Mouse (Mus musculus): ENCODE data around the gene Ctdspl.

The Ctdspl gene

DNA sequence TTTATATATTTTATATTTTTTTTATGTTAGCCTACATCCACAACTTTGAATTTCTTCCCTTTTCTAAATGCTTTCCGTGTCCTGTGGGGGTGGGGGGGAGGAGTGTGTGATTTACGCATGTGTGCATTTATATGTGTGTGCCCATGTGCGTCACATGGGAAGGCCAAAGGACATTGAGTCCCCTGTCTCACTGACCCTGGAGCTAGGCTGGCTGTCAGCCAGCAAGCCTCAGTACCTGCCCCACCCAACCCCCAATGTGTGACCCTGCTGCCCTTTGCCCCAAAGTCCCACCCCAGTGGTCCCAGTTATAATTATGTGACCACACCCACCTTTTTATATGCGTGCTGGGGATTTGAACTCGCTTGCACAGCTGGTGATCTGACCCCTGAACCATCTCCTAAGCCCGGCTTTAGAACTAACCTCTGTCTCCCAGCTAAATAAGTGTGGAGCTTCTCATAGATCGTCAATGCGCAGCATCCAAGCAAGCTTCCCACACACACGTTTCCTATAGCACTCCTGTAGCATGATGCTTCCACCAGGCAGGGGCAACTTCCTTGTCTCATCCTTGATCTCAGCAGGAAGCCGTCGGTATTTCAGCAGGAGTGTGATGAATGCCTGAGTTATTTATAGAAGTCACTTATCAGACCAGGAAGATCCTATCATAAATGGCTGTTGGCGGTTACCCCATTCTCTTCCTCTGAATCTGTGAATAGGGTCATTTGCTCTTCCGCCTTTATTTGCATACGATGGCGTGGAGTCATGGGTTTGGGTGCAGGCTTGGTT is 58.6 kb downstream of the Ctdspl start:
- no peak for DNase-seq (ENCODE audit: low read depth in 1 of 2, low spot score in 2 of 2)

DNA sequence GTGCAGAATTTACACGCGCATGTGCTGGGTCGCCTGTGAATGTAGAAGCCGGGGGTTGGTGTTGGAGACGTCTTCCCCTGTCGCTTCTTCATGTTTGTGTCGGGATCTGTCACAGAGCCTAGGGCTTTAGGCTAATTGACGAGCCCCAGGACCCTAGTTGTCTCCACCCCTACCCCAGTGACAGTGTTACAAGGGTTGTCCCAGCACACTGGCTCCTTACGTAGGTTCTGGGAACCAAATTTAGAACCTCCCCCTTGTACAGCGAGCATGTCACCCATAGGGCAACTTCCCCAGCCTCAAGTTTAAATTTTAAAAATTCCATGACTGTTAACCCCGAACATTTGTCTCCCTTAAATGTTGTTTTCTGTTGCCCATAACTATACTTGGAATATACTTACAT is 60.0 kb downstream of the Ctdspl start:
- DNase-seq (ENCODE audit: low read depth in 1 of 2, low spot score in 2 of 2), result no peak

GRCm38 (mm10) chr9:118988787-118989580 is 62.7 kb downstream of the Ctdspl start:
- no peak for DNase-seq (ENCODE audit: low read depth in 1 of 2, low spot score in 2 of 2)

DNA sequence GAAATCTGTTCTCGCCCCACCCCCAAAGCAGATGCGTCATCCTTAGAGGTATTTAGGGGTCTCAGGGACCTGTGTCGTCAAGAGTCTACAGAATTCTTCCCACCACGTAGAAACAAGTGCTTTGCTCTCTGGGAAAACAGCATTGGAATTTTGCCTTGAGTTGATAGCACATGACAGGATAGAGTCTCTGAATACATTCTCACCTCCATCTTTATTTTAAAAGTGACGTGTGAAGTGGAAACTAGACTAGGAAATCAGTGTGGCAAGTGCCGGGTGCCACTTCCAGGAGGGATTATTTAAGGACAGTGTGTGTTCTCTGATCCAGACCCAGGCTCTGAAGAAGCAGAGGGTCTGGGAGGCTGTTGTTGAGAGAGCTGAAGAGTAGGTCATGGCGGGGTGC is 64.2 kb downstream of the Ctdspl start:
- no peak for DNase-seq (ENCODE audit: low read depth in 1 of 2, low spot score in 2 of 2)

DNA sequence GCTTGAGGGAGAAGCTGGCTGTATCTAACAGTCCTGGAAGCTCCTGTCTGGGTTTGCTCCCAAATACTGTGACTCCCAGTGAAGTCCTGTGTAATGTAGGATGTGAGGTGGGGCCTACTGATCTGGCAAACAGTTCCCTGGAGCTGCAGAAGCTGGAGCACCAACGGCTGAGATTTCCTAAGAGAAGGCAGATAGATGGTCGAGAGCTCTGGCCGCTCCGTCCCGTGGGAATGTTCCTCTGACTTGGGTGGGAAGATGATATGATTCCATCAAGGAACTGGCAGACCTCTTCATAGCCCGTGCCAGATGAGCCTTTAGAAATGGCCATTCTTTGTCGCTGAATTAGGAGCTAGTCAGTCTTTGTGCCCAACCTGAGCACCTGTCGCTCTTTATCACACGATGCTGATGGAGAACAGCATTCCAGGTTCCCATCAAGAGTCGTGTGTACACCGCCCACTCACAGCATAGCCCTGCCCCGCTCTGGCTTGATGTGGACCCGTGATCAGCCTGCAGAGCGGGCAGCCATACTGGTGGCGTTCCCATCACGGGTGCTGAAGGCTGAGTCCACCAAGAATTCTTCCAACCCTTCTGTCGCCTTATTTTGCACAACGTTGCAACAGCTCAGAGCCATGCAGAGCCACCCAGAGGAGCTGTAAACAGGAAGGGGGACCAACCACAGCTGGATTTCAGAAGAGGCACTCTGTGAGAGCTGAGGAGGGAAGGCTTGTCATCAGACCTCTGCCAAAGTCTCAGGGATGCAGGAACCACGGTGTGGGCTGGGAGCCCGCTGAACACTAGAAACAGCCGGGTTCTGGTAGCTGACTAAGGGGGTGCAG is 65.7 kb downstream of the Ctdspl start:
- no peak for DNase-seq (ENCODE audit: low read depth in 1 of 2, low spot score in 2 of 2)

DNA sequence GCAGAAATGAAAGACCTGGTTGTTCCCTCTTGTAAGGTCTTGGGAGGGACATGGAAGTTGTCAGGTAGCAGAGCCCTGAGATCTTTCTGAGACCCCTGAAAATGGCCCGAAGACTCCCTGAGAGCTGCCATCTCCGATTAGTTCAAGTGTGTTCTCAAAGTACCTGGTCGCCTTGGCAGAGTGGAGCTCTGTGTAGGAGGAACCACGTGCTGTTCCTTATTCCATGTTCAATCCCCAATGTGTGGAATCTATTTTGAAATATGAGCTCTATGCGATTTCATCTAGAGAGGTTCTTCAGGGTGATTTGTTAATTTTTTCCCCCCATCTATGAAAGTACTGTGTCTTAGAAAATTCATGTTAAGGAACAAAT is 66.3 kb downstream of the Ctdspl start:
- no peak for DNase-seq (ENCODE audit: low read depth in 1 of 2, low spot score in 2 of 2)

GRCm38 (mm10) chr9:118994524-118995227 is 68.4 kb downstream of the Ctdspl start:
- DNase-seq (ENCODE audit: low read depth in 1 of 2, low spot score in 2 of 2), result no peak

GRCm38 (mm10) chr9:118995539-118995938 is 69.3 kb downstream of the Ctdspl start:
- no peak for DNase-seq (ENCODE audit: low read depth in 1 of 2, low spot score in 2 of 2)

- no peak for DNase-seq (ENCODE audit: low read depth in 1 of 2, low spot score in 2 of 2)
Observed at GRCm38 (mm10) chr9:118997241-118997640, 71.0 kb downstream of the Ctdspl start.

GRCm38 (mm10) chr9:119000196-119000595 is 73.9 kb downstream of the Ctdspl start:
- no peak for DNase-seq (ENCODE audit: low read depth in 1 of 2, low spot score in 2 of 2)

DNA sequence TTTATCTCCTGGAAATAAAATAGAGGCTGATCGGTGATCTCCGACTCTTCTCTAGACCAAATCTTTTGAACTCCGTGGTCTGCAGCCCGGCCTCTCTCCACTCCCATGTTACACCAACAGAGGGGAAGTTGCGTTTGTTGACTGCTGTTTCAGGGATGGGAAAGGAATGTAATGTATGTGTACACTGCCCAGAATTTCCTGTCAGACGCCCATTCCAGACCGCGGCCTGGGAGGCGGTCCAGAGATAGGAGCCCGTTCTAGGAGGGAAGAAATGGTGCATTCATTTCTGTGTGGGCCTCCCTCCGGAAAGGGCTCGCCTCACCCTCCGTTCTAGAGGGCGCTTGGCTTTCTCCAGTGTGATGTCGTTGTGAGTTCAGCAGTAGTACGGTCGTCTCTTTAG is 76.0 kb downstream of the Ctdspl start:
- no peak for DNase-seq (ENCODE audit: low read depth in 1 of 2, low spot score in 2 of 2)

DNA sequence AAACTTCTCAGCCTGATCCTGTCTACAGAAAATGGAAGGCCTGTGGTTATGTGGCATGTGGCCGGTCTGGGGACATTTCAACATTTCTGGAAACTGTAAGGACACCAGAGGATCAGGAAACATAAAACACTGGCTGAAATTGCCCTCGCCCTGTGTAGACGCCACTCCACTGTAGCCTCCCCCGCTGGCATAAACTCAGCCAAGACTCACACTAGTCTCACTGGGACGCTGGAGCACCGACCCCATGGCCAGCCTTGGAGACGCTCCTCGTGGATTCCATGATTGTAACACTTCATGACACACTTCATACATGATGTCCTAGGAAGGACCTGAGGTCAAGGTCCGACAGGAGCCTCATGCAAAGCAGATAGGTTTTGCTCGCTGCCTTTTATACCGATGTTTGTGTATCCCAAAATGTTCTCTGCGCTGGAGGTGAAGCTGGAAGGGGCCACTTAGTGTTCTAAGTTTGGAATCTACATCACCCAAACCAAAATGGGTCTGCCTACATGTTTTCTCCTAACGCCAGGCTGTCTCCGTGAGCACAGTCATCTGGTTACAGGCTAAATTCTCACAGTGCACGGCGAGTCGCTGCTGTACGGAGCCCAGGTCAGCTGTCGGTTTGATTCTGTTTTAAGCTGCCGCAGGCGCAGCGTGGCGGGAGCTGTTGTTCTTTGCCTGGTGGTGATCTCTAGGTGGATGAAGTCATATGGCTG is 77.9 kb downstream of the Ctdspl start:
- no peak for DNase-seq (ENCODE audit: low read depth in 1 of 2, low spot score in 2 of 2)

DNA sequence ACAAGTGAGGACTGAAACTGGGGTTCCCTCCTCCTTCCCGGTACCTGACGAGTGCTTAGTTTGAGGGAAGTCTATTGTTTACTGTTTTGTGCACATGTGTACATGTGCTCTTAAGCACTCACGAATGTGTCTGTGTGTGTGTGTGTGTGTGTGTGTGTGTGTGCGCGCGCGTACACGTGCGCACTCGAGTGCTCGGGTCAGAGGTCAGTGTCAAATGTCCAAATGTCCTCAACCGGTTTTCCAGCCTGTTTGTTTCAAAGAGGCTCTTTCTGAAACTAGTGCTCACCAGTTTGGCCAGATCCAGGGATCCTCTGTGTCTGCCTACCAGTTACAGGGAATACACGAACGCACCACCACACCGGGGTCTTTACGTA is 78.4 kb downstream of the Ctdspl start:
- DNase-seq (ENCODE audit: low read depth in 1 of 2, low spot score in 2 of 2), result no peak

DNA sequence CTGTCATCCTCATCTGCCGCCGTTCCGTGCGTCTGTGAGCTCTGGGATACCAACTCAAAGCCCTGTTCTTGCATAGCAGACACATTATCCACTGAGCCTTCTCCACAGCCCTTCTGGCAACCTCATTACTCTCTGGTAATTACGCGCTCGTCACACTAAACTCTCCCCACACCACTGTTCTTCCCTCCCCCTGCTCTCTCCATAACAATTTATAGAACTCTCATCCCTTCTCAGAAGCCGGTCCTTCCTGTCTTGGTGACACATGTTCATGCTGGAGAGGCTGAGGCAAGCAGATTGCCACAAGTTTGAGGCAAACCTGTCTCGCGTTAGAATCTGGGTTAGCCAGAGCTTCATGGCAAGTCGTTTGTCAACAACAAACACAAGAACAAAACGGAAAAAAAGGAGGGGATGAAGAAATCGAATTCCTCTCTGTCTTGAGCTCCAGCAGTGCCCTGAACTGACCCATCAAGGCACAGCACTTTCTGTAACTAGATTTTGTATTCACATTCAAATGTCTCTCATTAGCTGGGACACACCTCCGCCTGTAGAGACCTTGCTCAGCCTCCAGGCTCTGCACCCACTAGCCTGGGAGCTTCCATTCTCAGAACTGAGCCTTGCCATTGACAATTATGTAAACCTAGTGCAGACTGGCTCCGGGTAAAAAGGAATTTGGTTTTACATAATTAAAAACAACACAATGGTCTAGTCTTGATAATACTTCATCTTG is 79.2 kb downstream of the Ctdspl start:
- no peak for DNase-seq (ENCODE audit: low read depth in 1 of 2, low spot score in 2 of 2)

GRCm38 (mm10) chr9:119007266-119007665 is 81.0 kb downstream of the Ctdspl start:
- DNase-seq (ENCODE audit: low read depth in 1 of 2, low spot score in 2 of 2), result no peak

DNA sequence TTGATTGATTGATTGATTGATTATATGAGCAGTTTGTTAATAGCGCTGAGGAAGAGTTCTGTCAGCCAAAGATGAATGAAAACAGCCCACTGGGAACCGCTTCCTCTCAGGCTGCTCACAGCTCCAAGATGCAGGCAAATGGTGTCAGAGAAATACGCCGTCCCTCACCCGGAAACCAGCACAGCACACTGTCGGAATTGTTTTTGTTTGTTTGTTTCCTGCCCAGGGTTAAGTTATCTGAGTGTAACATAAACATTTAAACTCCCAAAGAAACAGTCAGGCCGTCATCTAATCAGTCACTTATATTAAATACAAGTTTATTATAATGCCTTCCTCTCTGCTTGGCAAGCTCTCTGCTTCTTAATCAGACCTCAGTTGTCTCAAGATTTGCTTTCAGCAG is 82.6 kb downstream of the Ctdspl start:
- DNase-seq (ENCODE audit: low read depth in 1 of 2, low spot score in 2 of 2), result no peak

GRCm38 (mm10) chr9:119010156-119010710 is 84.0 kb downstream of the Ctdspl start:
- DNase-seq (ENCODE audit: low read depth in 1 of 2, low spot score in 2 of 2), result no peak

DNA sequence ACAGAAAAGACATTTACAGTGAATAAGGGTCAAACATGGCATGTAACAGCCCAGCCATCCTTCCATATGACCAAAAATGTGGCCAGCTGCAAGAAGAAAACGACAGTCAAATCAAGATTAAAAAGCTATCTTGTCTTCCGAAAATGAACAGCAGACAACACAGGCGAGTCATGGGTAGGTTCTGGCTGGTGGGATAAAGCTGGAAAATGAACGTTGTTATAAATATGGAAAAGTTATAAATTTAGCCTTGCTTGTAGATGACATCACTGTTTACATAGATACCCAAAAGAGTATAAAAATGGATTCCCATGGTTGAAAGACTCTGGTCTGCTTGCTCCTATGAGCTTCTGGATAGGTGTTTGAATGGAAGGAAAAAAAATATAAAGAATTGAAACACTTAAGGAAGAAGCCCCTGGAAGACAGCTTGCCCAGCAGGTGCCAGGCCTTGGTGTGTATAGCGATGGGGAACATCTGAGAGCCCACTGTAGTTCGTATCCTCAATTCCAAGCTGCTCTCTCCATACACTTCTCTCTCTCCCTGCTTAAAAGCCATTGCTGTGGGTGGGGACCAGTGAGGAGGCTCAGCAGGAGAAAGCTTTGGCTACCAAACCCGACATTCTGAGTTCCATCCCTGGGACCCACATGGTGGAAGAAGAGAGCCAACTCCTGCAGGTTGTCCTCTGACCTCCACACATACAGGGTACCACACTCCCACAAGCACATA is 90.7 kb downstream of the Ctdspl start:
- DNase-seq (ENCODE audit: low read depth in 1 of 2, low spot score in 2 of 2), result no peak

- DNase-seq (ENCODE audit: low read depth in 1 of 2, low spot score in 2 of 2), result no peak
Observed at GRCm38 (mm10) chr9:119021731-119022130, 95.5 kb downstream of the Ctdspl start.
